Mouse (Mus musculus) cerebellum, adult 2 months (tissue): ENCODE data around the gene Dab2ip.

Experiments used
- CTCF ChIP-seq: fragments of 200-500 bp; IDR thresholded peaks from 2 replicates; pipeline ENCODE4 v1.5.1; 2011; ENCODE audit warnings: low read depth, mild to moderate bottlenecking, control low read depth, low read length, moderate library complexity, borderline replicate concordance; ENCODE audit not compliant: insufficient read depth
- POLR2A ChIP-seq: fragments of 200-500 bp; IDR thresholded peaks from 2 replicates; pipeline ENCODE4 v1.6.1; 2011; ENCODE audit warnings: low read length, control low read depth, borderline replicate concordance; ENCODE audit not compliant: insufficient read depth

- TF ChIP-seq CTCF (no peak), POLR2A (peak; percentile 58; the same call in 1 of the 2 replicates)
These were observed 68.2 kb downstream of the Dab2ip start for GRCm38 (mm10) chr2:35626181-35626727.
